Mouse (Mus musculus) lung, embryonic 14.5 days (tissue): ENCODE results near the gene Ttll3. TPM values are rescaled to one million over a fixed set of nuclear protein-coding genes. Genes with fewer than 3 reads are reported as not detected.

Experiments
- ATAC-seq: fragments of 200-750 bp; cut with Nextera tagmentation; 2 replicates; pipeline ENCODE4 v1.8.0; 2017; ENCODE audit warnings: mild to moderate bottlenecking, moderate TSS enrichment, moderate library complexity; ENCODE audit not compliant: insufficient read depth
- DNase-seq: peaks from one replicate; pipeline ENCODE4 v3.0.0-alpha.2; 2015
- H3K27ac ChIP-seq: fragments of 300-500 bp; sonication (generic); 2 replicates; pipeline ENCODE4 v1.5.1; 2014; ENCODE audit warnings: low read depth, mild to moderate bottlenecking, moderate library complexity
- H3K27me3 ChIP-seq: fragments of 300-500 bp; sonication (generic); 2 replicates; pipeline ENCODE4 v1.6.1; 2014; ENCODE audit warnings: low read length, control low read depth; ENCODE audit not compliant: insufficient read depth
- H3K36me3 ChIP-seq: fragments of 300-500 bp; sonication (generic); 2 replicates; pipeline ENCODE4 v1.6.1; 2014; ENCODE audit warnings: control low read depth; ENCODE audit not compliant: insufficient read depth
- H3K4me1 ChIP-seq: fragments of 300-500 bp; sonication (generic); 2 replicates; pipeline ENCODE4 v1.6.1; 2014; ENCODE audit warnings: antibody characterized with exemption, control low read depth; ENCODE audit not compliant: insufficient read depth
- H3K4me2 ChIP-seq: fragments of 300-500 bp; sonication (generic); 2 replicates; pipeline ENCODE4 v1.6.1; 2014; ENCODE audit warnings: mild to moderate bottlenecking
- H3K4me3 ChIP-seq: fragments of 300-500 bp; sonication (generic); 2 replicates; pipeline ENCODE4 v1.5.1; 2014; ENCODE audit warnings: low read depth, low read length
- H3K9ac ChIP-seq: fragments of 300-500 bp; sonication (generic); 2 replicates; pipeline ENCODE4 v1.6.1; 2014
- H3K9me3 ChIP-seq: fragments of 300-500 bp; sonication (generic); 2 replicates; pipeline ENCODE4 v1.6.1; 2016; ENCODE audit warnings: low read depth, low read length, control low read depth
- CTCF ChIP-seq: IDR thresholded peaks from 2 replicates; pipeline ENCODE4 v1.5.1; 2016; ENCODE audit warnings: antibody characterized with exemption, low read depth
- WGBS: fragments of 180-500 bp; shearing (Covaris S2); extraction: QIAGEN DNeasy Blood & Tissue Kit; methylation state at CpG from one replicate; pipeline ENCODE4 v1.1.7; 2014; 5-methylcytosine and 5-hydroxymethylcytosine counted together
- polyA plus RNA-seq: library from polyadenylated mRNA; unstranded; fragments of >200 nt; fragmentation: Nextera tagmentation; extraction: Ambion mirVana; gene quantifications from 2 replicates; pipeline ENCODE4 v1.2.1, GENCODE M21; 2014

The Ttll3 gene
- polyA plus RNA-seq, 1 experiment from 2014 or later, result 2.5 TPM

DNA sequence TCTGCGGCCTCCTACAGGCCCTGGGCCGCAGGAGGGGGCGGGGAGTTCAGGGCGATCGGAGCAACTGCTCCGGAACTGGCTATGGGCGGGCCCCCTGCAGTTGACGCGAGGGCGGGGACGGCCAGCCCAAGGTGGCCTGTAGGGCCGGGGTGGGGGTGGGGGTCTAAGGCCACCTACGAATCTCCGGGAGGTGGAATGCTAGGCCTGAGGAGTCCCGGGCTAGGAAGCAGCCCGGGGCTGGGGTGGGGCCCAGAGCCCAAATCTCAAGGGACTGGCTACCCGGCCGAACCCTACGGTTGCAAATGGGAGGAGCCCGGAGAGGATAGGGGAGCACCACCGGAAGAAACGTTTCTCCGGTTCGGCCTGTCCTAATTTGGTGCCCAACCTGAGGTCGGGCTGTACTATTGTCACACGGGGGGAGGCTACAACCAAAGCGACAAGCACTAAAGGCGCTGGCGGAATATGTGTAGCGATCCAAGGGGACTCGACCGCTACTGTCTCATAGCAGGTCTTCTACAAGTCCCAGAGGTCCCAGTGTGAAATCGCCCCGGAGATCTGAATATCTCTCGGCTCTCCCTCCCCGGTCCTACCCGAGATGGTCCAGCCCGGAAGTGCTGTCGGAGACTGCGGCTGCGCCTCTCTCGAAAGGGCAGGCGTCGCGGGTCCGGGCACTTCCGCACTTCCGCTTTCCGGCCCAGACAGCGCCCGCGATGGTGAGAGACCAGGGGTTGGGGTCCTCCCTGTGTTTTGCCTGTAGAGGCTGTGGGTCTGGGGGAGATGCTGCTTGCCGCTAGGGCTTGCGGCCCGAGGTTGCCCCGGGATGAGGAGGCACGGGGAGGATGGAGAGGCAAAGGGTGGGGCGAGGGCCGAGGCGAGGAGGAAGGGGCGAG lies 11.3 kb upstream of the Ttll3 start, which contains the start of the genes Tada3 and Arpc4:
TSS of gene Tada3 (minus strand) at position 388 of the 890 bp plus-strand sequence.
TSS of gene Arpc4 (plus strand) at position 620 of the 890 bp plus-strand sequence.
- Histone ChIP-seq H3K27ac (peak within 1 kb of the TSS; percentile 95), H3K27me3 (no peaks in the 10 kb centered on the region), H3K4me3 (peak within 1 kb of the TSS; percentile 98), H3K9me3 (no peaks in the 10 kb centered on the region), H3K4me1 (peaks cover 14% of the 10 kb centered on the region; the same call in 1 of the 2 replicates), H3K4me2 (peak within 1 kb of the TSS; percentile 73), H3K9ac (peak within 1 kb of the TSS; percentile 90), H3K36me3 (peaks cover 58% of the 10 kb centered on the region)
- TF ChIP-seq CTCF, result 0 out of 2 replicates have a peak, but pooled peaks have one; percentile 35
- WGBS, result under 1% methylated on average over 60 of the region's 61 CpGs
- DNase-seq (peak; percentile 97), ATAC-seq (peak; percentile 96)

DNA sequence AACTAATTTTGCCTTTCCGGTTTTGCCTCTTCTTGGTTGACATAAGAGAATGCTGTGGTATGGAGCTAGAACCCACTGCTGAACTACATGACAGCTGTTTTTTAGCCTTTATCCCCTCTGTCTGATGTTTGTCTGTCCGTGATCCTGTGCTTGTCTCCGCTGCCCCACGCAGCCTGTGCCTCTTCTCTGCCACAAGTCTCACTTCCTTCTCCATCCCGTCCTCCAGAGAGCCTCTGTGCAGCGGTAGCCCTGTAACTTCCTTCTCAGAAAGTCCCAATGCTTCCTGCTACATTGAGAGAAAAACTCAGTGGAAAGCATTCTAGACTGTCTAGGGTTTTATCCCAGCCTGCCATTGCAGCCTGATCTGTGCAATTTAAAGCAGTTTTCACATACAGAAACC lies 9.8 kb upstream of the Ttll3 start:
- H3K4me2 ChIP-seq, result peak overlapping the region; percentile 73
- peaks cover 14% of the 10 kb centered on the region; the same call in 1 of the 2 replicates for H3K4me1 ChIP-seq
- no peaks in the 10 kb centered on the region for H3K9me3 ChIP-seq
- peaks cover 59% of the 10 kb centered on the region for H3K36me3 ChIP-seq
- H3K27me3 ChIP-seq, result no peaks in the 10 kb centered on the region
- ATAC-seq (no peak), DNase-seq (no peak)
- peak overlapping the region; percentile 90; the same call in 1 of the 2 replicates for H3K9ac ChIP-seq
- no peak overlapping the region for H3K27ac ChIP-seq
- no peak for TF ChIP-seq CTCF
- H3K4me3 ChIP-seq, result peak overlapping the region; percentile 98
- WGBS, result 76% methylated on average over 6 of the region's 6 CpGs

DNA sequence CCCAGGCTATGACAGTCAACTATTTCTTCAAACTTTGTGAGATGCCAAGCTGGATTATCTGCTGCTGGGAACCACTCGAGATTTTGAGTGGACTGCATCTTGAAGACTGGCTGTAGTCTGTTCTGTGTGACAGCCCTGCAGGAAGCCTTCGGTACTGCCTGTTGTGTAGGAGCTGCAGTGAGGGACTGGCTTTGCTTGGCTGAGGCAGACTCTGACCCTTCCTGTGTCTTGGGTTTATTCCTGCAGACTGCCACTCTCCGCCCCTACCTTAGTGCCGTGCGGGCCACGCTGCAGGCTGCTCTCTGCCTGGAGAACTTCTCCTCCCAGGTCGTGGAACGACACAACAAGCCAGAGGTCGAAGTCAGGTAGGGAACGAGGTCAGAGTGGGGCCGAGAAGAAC lies 8.6 kb upstream of the Ttll3 start:
- H3K9me3 ChIP-seq, result no peaks in the 10 kb centered on the region
- 92% methylated on average over 11 of the region's 11 CpGs for WGBS
- H3K4me3 ChIP-seq, result no peak overlapping the region
- H3K4me1 ChIP-seq, result peaks cover 14% of the 10 kb centered on the region; the same call in 1 of the 2 replicates
- no peak overlapping the region for H3K27ac ChIP-seq
- H3K9ac ChIP-seq, result no peak overlapping the region
- H3K36me3 ChIP-seq, result peaks cover 59% of the 10 kb centered on the region
- DNase-seq (no peak), ATAC-seq (no peak)
- H3K4me2 ChIP-seq, result no peak overlapping the region
- TF ChIP-seq CTCF, result 0 out of 2 replicates have a peak, but pooled peaks have one; percentile 13
- no peaks in the 10 kb centered on the region for H3K27me3 ChIP-seq

DNA sequence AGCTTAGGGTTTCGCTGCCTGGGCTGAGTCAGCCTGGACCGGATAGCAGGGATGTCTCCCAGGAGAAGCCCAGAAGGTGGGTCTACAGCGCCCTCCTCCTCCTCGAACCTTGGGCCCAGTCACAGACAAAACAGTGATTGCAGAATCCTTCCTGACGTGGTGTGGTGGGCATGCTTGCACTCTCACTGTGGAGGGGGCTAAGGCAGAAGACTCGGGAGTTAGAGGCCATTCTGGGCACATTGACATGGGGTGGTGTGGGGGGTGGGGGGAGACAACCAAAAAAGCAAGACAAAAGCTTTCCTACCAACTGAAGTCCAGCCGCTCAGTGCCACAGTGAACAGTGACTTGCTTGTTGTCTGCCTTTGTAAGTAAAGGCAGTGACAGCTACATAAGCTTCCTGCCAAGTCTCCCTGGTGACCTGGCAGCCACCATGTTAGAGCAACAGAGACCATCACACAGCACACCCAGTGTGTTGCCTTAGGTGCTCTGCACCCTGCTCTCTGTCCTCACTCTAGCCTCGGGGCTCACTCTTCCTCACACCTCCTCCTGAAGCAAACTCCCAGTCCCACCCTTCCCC lies 4.6 kb upstream of the Ttll3 start:
- Histone ChIP-seq H3K4me1 (0 out of 2 replicates have a peak, but pooled peaks cover under 1% of the 10 kb centered on the region), H3K9me3 (no peaks in the 10 kb centered on the region), H3K36me3 (peaks cover 92% of the 10 kb centered on the region), H3K27ac (no peak overlapping the region), H3K4me2 (no peak overlapping the region), H3K9ac (no peak overlapping the region), H3K4me3 (no peak overlapping the region), H3K27me3 (no peaks in the 10 kb centered on the region)
- ATAC-seq (no peak), DNase-seq (no peak)
- WGBS, result 85% methylated on average over 8 of the region's 8 CpGs
- no peak for TF ChIP-seq CTCF

DNA sequence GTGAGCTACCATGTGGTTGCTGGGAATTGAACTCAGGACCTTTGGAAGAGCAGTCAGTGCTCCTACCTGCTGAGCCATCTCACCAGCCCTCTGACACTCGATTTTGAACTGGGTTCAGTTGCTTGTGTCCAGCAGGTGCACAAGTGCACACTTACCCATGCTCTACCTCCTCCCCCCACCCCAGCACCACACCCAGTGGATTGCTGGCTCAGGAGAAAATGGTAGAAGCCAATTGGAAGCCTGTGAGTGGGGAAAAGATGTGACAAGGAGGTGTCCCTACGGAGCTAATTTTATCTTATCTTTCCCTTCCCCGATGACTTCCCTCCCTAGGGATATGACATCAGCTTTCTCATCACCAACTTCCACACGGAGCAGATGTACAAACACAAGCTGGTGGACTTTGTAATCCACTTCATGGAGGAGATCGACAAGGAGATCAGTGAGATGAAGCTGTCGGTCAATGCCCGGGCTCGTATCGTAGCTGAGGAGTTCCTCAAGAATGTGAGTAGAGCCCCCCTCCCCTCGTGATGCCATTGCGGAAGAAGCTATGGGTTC lies 3.8 kb upstream of the Ttll3 start:
- H3K9ac ChIP-seq, result no peak overlapping the region
- DNase-seq (no peak), ATAC-seq (no peak)
- 80% methylated on average over 11 of the region's 11 CpGs for WGBS
- H3K4me1 ChIP-seq, result no peaks in the 10 kb centered on the region
- H3K4me2 ChIP-seq, result no peak overlapping the region
- H3K9me3 ChIP-seq, result no peaks in the 10 kb centered on the region
- H3K27ac ChIP-seq, result no peak overlapping the region
- H3K4me3 ChIP-seq, result no peak overlapping the region
- H3K27me3 ChIP-seq, result no peaks in the 10 kb centered on the region
- no peak for TF ChIP-seq CTCF
- peaks cover 99% of the 10 kb centered on the region for H3K36me3 ChIP-seq

DNA sequence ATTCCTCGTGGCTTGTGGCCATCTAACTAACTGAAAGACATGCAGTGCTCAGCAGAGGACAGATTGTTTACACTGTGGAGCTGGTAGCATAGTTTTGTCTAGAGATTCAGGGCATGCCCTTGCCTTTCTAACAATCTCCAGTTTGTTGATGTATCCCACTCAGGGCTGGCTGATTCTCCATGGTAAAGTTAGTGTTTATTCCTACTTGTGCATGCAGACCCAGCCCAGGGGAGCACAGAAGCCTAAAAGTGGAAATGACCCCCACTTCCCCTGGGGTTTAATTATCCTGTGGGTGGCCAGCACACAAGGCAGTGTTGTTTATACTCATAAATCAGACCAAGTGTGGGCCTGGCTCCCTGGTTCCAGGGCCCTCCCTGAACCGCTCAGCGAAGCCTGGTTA lies 3.0 kb upstream of the Ttll3 start:
- Histone ChIP-seq H3K9me3 (no peaks in the 10 kb centered on the region), H3K4me2 (no peak overlapping the region), H3K36me3 (peaks cover 99% of the 10 kb centered on the region), H3K4me1 (no peaks in the 10 kb centered on the region), H3K27ac (no peak overlapping the region), H3K4me3 (no peak overlapping the region), H3K27me3 (no peaks in the 10 kb centered on the region), H3K9ac (no peak overlapping the region)
- WGBS, result 68% methylated on average over 3 of the region's 3 CpGs
- DNase-seq (no peak), ATAC-seq (no peak)
- TF ChIP-seq CTCF, result no peak

DNA sequence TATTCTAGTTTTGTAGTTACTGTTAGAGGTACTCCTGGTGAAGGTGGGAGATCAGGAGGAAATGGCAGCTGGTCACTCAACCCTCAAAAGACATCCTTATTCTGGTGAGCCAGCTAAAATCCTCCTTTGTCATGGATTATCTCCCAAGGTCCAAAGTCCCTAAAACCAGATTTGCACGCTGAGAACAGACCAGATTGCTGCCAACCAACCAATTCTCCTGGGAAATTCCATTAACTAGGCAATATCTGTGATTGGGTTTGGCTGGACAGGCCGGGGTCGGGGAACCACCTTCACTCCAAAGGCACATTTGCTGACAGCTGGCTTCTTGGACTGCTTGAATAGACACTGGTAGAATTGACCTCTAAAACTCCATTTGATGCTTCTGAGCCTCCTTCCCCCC lies 1.7 kb downstream of the Ttll3 start:
- H3K9me3 ChIP-seq, result no peaks in the 10 kb centered on the region
- no peak overlapping the region for H3K9ac ChIP-seq
- H3K27ac ChIP-seq, result no peak overlapping the region
- no peak overlapping the region for H3K4me3 ChIP-seq
- H3K4me2 ChIP-seq, result no peak overlapping the region
- H3K36me3 ChIP-seq, result peaks cover 57% of the 10 kb centered on the region
- 89% methylated on average over 3 of the region's 3 CpGs for WGBS
- H3K27me3 ChIP-seq, result no peaks in the 10 kb centered on the region
- H3K4me1 ChIP-seq, result no peaks in the 10 kb centered on the region
- no peak for DNase-seq
- TF ChIP-seq CTCF, result no peak
- ATAC-seq, result no peak
